Mouse (Mus musculus) megakaryocyte-erythroid progenitor cell, adult 5-6 weeks (primary cell): ENCODE measurements around the gene Caln1. TPM values are rescaled to one million over a fixed set of nuclear protein-coding genes. Genes with fewer than 3 reads are reported as not detected.

Source experiments
- ATAC-seq: replicated peaks from 2 replicates; pipeline ENCODE4 v1.8.0; 2016; ENCODE audit warnings: mild to moderate bottlenecking, inconsistent platforms; ENCODE audit not compliant: severe bottlenecking, poor library complexity, low FRiP score, low TSS enrichment
- total RNA-seq, 2 experiments: library from RNA; stranded (forward) in 1 of 2; stranded (reverse) in 1 of 2; fragments of 200-1000, 215-1000 nt in 1 of 2; fragments of >200 nt in 1 of 2; fragmentation: Nextera tagmentation in 1 of 2; gene quantifications; 2 replicates each; pipeline ENCODE4 v1.2.3; 2014 to 2017

Caln1 gene
- total RNA-seq (2014; fragmentation: Nextera tagmentation) (not detected in 2 replicates), total RNA-seq (2017) (not detected in 2 replicates)

- no peak for ATAC-seq
Measured at GRCm38 (mm10) chr5:130369237-130369636, at the start of gene Caln1. Caln1 (plus strand) TSS chr5:130369455.

GRCm38 (mm10) chr5:130319783-130320182, 49.5 kb upstream of the Caln1 start:
- no peak for ATAC-seq

GRCm38 (mm10) chr5:130320485-130320884, 48.8 kb upstream of the Caln1 start:
- ATAC-seq = no peak

GRCm38 (mm10) chr5:130325486-130325885, 43.8 kb upstream of the Caln1 start:
- ATAC-seq = no peak

GRCm38 (mm10) chr5:130327615-130328263, 41.5 kb upstream of the Caln1 start:
- no peak for ATAC-seq

- ATAC-seq = no peak
Measured at GRCm38 (mm10) chr5:130328366-130328765, 40.9 kb upstream of the Caln1 start.

GRCm38 (mm10) chr5:130329889-130330288, 39.4 kb upstream of the Caln1 start:
- ATAC-seq = no peak

GRCm38 (mm10) chr5:130330801-130331200, 38.5 kb upstream of the Caln1 start:
- ATAC-seq = no peak

- ATAC-seq = no peak
Measured at GRCm38 (mm10) chr5:130331206-130331605, 38.0 kb upstream of the Caln1 start.

GRCm38 (mm10) chr5:130333566-130333965, 35.7 kb upstream of the Caln1 start:
- no peak for ATAC-seq

- no peak for ATAC-seq
Measured at GRCm38 (mm10) chr5:130333971-130334370, 35.3 kb upstream of the Caln1 start.

- ATAC-seq = no peak
Measured at GRCm38 (mm10) chr5:130335462-130335861, 33.8 kb upstream of the Caln1 start.

- no peak for ATAC-seq
Measured at GRCm38 (mm10) chr5:130340656-130341055, 28.6 kb upstream of the Caln1 start.

GRCm38 (mm10) chr5:130344999-130345398, 24.3 kb upstream of the Caln1 start:
- ATAC-seq = 0 out of 2 replicates have a peak, but pooled peaks have one; percentile 20

- no peak for ATAC-seq
Measured at GRCm38 (mm10) chr5:130345871-130346270, 23.4 kb upstream of the Caln1 start.

- no peak for ATAC-seq
Measured at GRCm38 (mm10) chr5:130355223-130355622, 14.0 kb upstream of the Caln1 start.

- ATAC-seq = no peak
Measured at GRCm38 (mm10) chr5:130363111-130363510, 6.1 kb upstream of the Caln1 start.

GRCm38 (mm10) chr5:130363773-130364172, 5.5 kb upstream of the Caln1 start:
- no peak for ATAC-seq

GRCm38 (mm10) chr5:130368236-130368635, 1.0 kb upstream of the Caln1 start:
- no peak for ATAC-seq

- ATAC-seq = no peak
Measured at GRCm38 (mm10) chr5:130375411-130375810, 6.2 kb downstream of the Caln1 start.

GRCm38 (mm10) chr5:130384222-130384912, 15.1 kb downstream of the Caln1 start, which contains the start of gene A330070K13Rik:
A330070K13Rik (minus strand) TSS chr5:130384631.
- ATAC-seq = no peak
